Mouse (Mus musculus) natural killer cell, adult 2 months (primary cell): ENCODE measurements around the gene Csf3.

Source experiments
- DNase-seq, 2 experiments: peaks; one replicate each; pipeline ENCODE4 v3.0.0; 2022; ENCODE audit warnings: low spot score in 2 of 2

Gene Csf3

GRCm38 (mm10) chr11:98747804-98748505 lies 46.9 kb downstream of the Csf3 start:
- DNase-seq: no peak

GRCm38 (mm10) chr11:98748506-98749416 lies 47.7 kb downstream of the Csf3 start:
- peak; percentile 53 to 59 for DNase-seq

- no peak for DNase-seq
Measured at GRCm38 (mm10) chr11:98749716-98750115, 48.7 kb downstream of the Csf3 start.

GRCm38 (mm10) chr11:98750351-98751201 lies 49.5 kb downstream of the Csf3 start:
- no peak for DNase-seq

GRCm38 (mm10) chr11:98751221-98751782 lies 50.2 kb downstream of the Csf3 start:
- DNase-seq: no peak

GRCm38 (mm10) chr11:98752562-98753140 lies 51.6 kb downstream of the Csf3 start:
- no peak for DNase-seq
